Mouse (Mus musculus) hematopoietic multipotent progenitor cell, adult 10-12 weeks (in vitro differentiated cells): ENCODE measurements around the gene Gm21778. TPM values are rescaled to one million over a fixed set of nuclear protein-coding genes. Genes with fewer than 3 reads are reported as not detected.

ENCODE experiments used
- polyA plus RNA-seq: library from polyadenylated mRNA; stranded (reverse); fragments of >175 nt; gene quantifications from 2 replicates; pipeline ENCODE4 v1.2.3, GENCODE M21; 2012; ENCODE audit warnings: low replicate concordance

Gene Gm21778
- polyA plus RNA-seq, result not detected in 2 replicates

GRCm38 (mm10) chrY:5942160-5942559 lies at the start of gene Gm21778:
Gene Gm21778, plus strand, starts transcription at chrY:5942460.

Other genes with a start within 250 kb of the Gm21778 start
- gene Gm20914, start 216.5 kb upstream of the Gm21778 start, polyA plus RNA-seq, result not detected in 2 replicates
- gene Gm28171, start 149.1 kb upstream of the Gm21778 start, polyA plus RNA-seq, result not detected in 2 replicates